Mouse (Mus musculus) hindbrain, embryonic 14.5 days (tissue): ENCODE measurements around the gene St8sia1. TPM values are rescaled to one million over a fixed set of nuclear protein-coding genes. Genes with fewer than 3 reads are reported as not detected.

Source experiments
- ATAC-seq: fragments of 200-750 bp; cut with Nextera tagmentation; 2 replicates; pipeline ENCODE4 v1.8.0; 2017; ENCODE audit warnings: moderate number of reproducible peaks, mild to moderate bottlenecking, moderate TSS enrichment, moderate library complexity; ENCODE audit not compliant: low FRiP score
- DNase-seq: peaks from one replicate; pipeline ENCODE4 v3.0.0-alpha.2; 2015; ENCODE audit warnings: low spot score
- H3K27ac ChIP-seq: fragments of 300-500 bp; sonication (generic); 2 replicates; pipeline ENCODE4 v1.5.1; 2014; ENCODE audit warnings: mild to moderate bottlenecking, moderate library complexity
- H3K27me3 ChIP-seq: fragments of 300-500 bp; sonication (generic); 2 replicates; pipeline ENCODE4 v1.6.1; 2014; ENCODE audit warnings: mild to moderate bottlenecking, low read length, mixed read lengths; ENCODE audit not compliant: control insufficient read depth, insufficient read depth
- H3K36me3 ChIP-seq: fragments of 300-500 bp; sonication (generic); replicated peaks from 2 replicates; pipeline ENCODE4 v1.6.1; 2014; ENCODE audit not compliant: control insufficient read depth, insufficient read depth
- H3K4me1 ChIP-seq: fragments of 300-500 bp; sonication (generic); replicated peaks from 2 replicates; pipeline ENCODE4 v1.6.1; 2014; ENCODE audit warnings: antibody characterized with exemption, low read length, mixed read lengths; ENCODE audit not compliant: control insufficient read depth, insufficient read depth
- H3K4me2 ChIP-seq: fragments of 300-500 bp; sonication (generic); replicated peaks from 2 replicates; pipeline ENCODE4 v1.6.1; 2014; ENCODE audit warnings: mild to moderate bottlenecking, moderate library complexity
- H3K4me3 ChIP-seq: fragments of 300-500 bp; sonication (generic); replicated peaks from 2 replicates; pipeline ENCODE4 v1.5.1; 2014; ENCODE audit warnings: mild to moderate bottlenecking, low read length
- H3K9ac ChIP-seq: fragments of 300-500 bp; sonication (generic); 2 replicates; pipeline ENCODE4 v1.6.1; 2014
- H3K9me3 ChIP-seq: fragments of 300-500 bp; sonication (generic); 2 replicates; pipeline ENCODE4 v1.6.1; 2016; ENCODE audit warnings: low read length; ENCODE audit not compliant: control insufficient read depth
- WGBS: fragments of 180-500 bp; shearing (Covaris S2); extraction: QIAGEN DNeasy Blood & Tissue Kit; methylation state at CpG from one replicate; pipeline ENCODE4 v1.1.7; 2014; 5-methylcytosine and 5-hydroxymethylcytosine counted together
- polyA plus RNA-seq: library from polyadenylated mRNA; unstranded; fragments of >200 nt; fragmentation: Nextera tagmentation; extraction: Ambion mirVana; gene quantifications from 2 replicates; pipeline ENCODE4 v1.2.1, GENCODE M21; 2014

The St8sia1 gene
- polyA plus RNA-seq, 1 experiment from 2014 or later = 6.1 TPM

GRCm38 (mm10) chr6:142908412-142908811 lies 55.8 kb downstream of the St8sia1 start:
- no peak overlapping the region for H3K9ac ChIP-seq
- peaks cover 11% of the 10 kb centered on the region; the same call in 1 of the 2 replicates for H3K36me3 ChIP-seq
- 95% methylated on average over 3 of the region's 3 CpGs for WGBS
- ATAC-seq = no peak
- no peak overlapping the region for H3K4me2 ChIP-seq
- H3K4me3 ChIP-seq = no peak overlapping the region
- no peaks in the 10 kb centered on the region for H3K4me1 ChIP-seq
- no peak overlapping the region for H3K27ac ChIP-seq
- no peaks in the 10 kb centered on the region for H3K9me3 ChIP-seq
- H3K27me3 ChIP-seq = no peaks in the 10 kb centered on the region
- DNase-seq = no peak

GRCm38 (mm10) chr6:142895371-142895770 lies 68.9 kb downstream of the St8sia1 start:
- no peak overlapping the region for H3K4me2 ChIP-seq
- ATAC-seq (no peak), DNase-seq (no peak)
- no peak overlapping the region for H3K9ac ChIP-seq
- 88% methylated on average over 3 of the region's 3 CpGs for WGBS
- no peaks in the 10 kb centered on the region for H3K4me1 ChIP-seq
- H3K9me3 ChIP-seq = no peaks in the 10 kb centered on the region
- H3K36me3 ChIP-seq = no peaks in the 10 kb centered on the region
- H3K27ac ChIP-seq = no peak overlapping the region
- no peak overlapping the region for H3K4me3 ChIP-seq
- H3K27me3 ChIP-seq = no peaks in the 10 kb centered on the region

- DNase-seq = no peak
- no peak overlapping the region for H3K4me2 ChIP-seq
- WGBS = 89% methylated on average over 4 of the region's 4 CpGs
- H3K9ac ChIP-seq = no peak overlapping the region
- ATAC-seq = no peak
- H3K27me3 ChIP-seq = no peaks in the 10 kb centered on the region
- no peaks in the 10 kb centered on the region for H3K4me1 ChIP-seq
- no peaks in the 10 kb centered on the region for H3K9me3 ChIP-seq
- no peaks in the 10 kb centered on the region for H3K36me3 ChIP-seq
- no peak overlapping the region for H3K27ac ChIP-seq
- H3K4me3 ChIP-seq = no peak overlapping the region
Observed at GRCm38 (mm10) chr6:142893716-142894115, 70.5 kb downstream of the St8sia1 start.

- Histone ChIP-seq H3K4me2 (no peak overlapping the region), H3K9me3 (no peaks in the 10 kb centered on the region), H3K9ac (no peak overlapping the region), H3K36me3 (no peaks in the 10 kb centered on the region), H3K4me1 (no peaks in the 10 kb centered on the region), H3K27me3 (no peaks in the 10 kb centered on the region), H3K27ac (no peak overlapping the region), H3K4me3 (no peak overlapping the region)
- ATAC-seq (no peak), DNase-seq (no peak)
- 92% methylated on average over 6 of the region's 6 CpGs for WGBS
Observed at GRCm38 (mm10) chr6:142890321-142890720, 73.9 kb downstream of the St8sia1 start.

- 94% methylated on average over 9 of the region's 9 CpGs for WGBS
- DNase-seq (no peak), ATAC-seq (no peak)
- no peak overlapping the region for H3K27ac ChIP-seq
- H3K4me1 ChIP-seq = no peaks in the 10 kb centered on the region
- H3K9me3 ChIP-seq = no peaks in the 10 kb centered on the region
- H3K4me2 ChIP-seq = no peak overlapping the region
- H3K36me3 ChIP-seq = no peaks in the 10 kb centered on the region
- no peak overlapping the region for H3K4me3 ChIP-seq
- H3K9ac ChIP-seq = no peak overlapping the region
- no peaks in the 10 kb centered on the region for H3K27me3 ChIP-seq
Observed at GRCm38 (mm10) chr6:142888970-142889740, 75.1 kb downstream of the St8sia1 start.

- H3K9me3 ChIP-seq = no peaks in the 10 kb centered on the region
- 79% methylated on average over 6 of the region's 6 CpGs for WGBS
- H3K27ac ChIP-seq = no peak overlapping the region
- no peak overlapping the region for H3K4me3 ChIP-seq
- DNase-seq (no peak), ATAC-seq (no peak)
- no peaks in the 10 kb centered on the region for H3K4me1 ChIP-seq
- no peaks in the 10 kb centered on the region for H3K36me3 ChIP-seq
- H3K4me2 ChIP-seq = no peak overlapping the region
- no peak overlapping the region for H3K9ac ChIP-seq
- H3K27me3 ChIP-seq = no peaks in the 10 kb centered on the region
Observed at GRCm38 (mm10) chr6:142888346-142888745, 75.9 kb downstream of the St8sia1 start.

GRCm38 (mm10) chr6:142887375-142887774 lies 76.9 kb downstream of the St8sia1 start:
- no peaks in the 10 kb centered on the region for H3K27me3 ChIP-seq
- no peak overlapping the region for H3K4me3 ChIP-seq
- no peaks in the 10 kb centered on the region for H3K4me1 ChIP-seq
- DNase-seq (no peak), ATAC-seq (no peak)
- no peak overlapping the region for H3K9ac ChIP-seq
- H3K4me2 ChIP-seq = no peak overlapping the region
- no peak overlapping the region for H3K27ac ChIP-seq
- no peaks in the 10 kb centered on the region for H3K36me3 ChIP-seq
- no peaks in the 10 kb centered on the region for H3K9me3 ChIP-seq
- 87% methylated on average over 1 of the region's 1 CpGs for WGBS

GRCm38 (mm10) chr6:142885364-142886154 lies 78.7 kb downstream of the St8sia1 start:
- WGBS = 86% methylated on average over 11 of the region's 11 CpGs
- Histone ChIP-seq H3K9ac (no peak overlapping the region), H3K4me3 (no peak overlapping the region), H3K9me3 (no peaks in the 10 kb centered on the region), H3K36me3 (no peaks in the 10 kb centered on the region), H3K27me3 (no peaks in the 10 kb centered on the region), H3K4me1 (no peaks in the 10 kb centered on the region), H3K4me2 (no peak overlapping the region), H3K27ac (no peak overlapping the region)
- no peak for DNase-seq
- ATAC-seq = no peak

GRCm38 (mm10) chr6:142884128-142884527 lies 80.1 kb downstream of the St8sia1 start:
- WGBS = 61% methylated on average over 9 of the region's 9 CpGs
- DNase-seq = no peak
- Histone ChIP-seq H3K9ac (no peak overlapping the region), H3K9me3 (no peaks in the 10 kb centered on the region), H3K27ac (no peak overlapping the region), H3K36me3 (no peaks in the 10 kb centered on the region), H3K4me2 (no peak overlapping the region), H3K4me1 (0 out of 2 replicates have a peak, but pooled peaks cover under 1% of the 10 kb centered on the region), H3K4me3 (no peak overlapping the region), H3K27me3 (no peaks in the 10 kb centered on the region)
- no peak for ATAC-seq
